Mouse (Mus musculus) erythroid progenitor cell, adult 5-6 weeks (primary cell): ENCODE data around the gene Mdm1. TPM values are rescaled to one million over a fixed set of nuclear protein-coding genes. Genes with fewer than 3 reads are reported as not detected.
"Not testable (repeated sequence)": the region's sequence is repeated elsewhere in the genome, so short reads cannot be mapped to it uniquely, and the experiment has no call there.

Experiments
- ATAC-seq: replicated peaks from 2 replicates; pipeline ENCODE4 v1.8.0; 2016; ENCODE audit warnings: moderate number of reproducible peaks, mild to moderate bottlenecking, moderate TSS enrichment, inconsistent platforms; ENCODE audit not compliant: poor library complexity, low FRiP score, severe bottlenecking
- total RNA-seq, 2 experiments: library from RNA; stranded (forward) in 1 of 2; stranded (reverse) in 1 of 2; fragments of 150-400 nt in 1 of 2; fragments of 186-747, 209-891 nt in 1 of 2; gene quantifications; 2 replicates each; pipeline versions ENCODE4 v1.2.3 to v1.2.4; 2015 to 2017; ENCODE audit warnings: low replicate concordance in 2 of 2

Gene Mdm1
- total RNA-seq, 2 experiments from 2014 or later, result 8.0 to 41.5 TPM

DNA sequence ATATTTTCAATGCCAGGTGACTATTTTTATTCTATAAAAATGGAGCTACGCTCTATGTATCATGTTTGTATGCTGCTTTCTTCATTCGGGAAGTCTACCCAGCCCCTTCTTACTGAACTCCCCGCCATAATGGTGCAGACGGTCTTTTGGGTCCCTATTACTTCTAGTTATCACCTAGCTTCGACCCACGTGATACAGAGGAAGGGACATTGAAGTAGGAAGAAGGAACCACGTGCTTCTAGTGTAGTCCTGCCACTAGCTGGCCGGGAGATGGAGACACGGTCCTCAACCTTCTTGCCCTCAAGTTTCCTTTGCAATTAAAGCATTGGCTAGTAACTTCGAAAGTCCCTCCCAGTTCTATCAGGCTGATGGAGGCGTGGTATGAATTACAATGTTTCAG is 37.7 kb downstream of the Mdm1 start:
- ATAC-seq, result no peak

DNA sequence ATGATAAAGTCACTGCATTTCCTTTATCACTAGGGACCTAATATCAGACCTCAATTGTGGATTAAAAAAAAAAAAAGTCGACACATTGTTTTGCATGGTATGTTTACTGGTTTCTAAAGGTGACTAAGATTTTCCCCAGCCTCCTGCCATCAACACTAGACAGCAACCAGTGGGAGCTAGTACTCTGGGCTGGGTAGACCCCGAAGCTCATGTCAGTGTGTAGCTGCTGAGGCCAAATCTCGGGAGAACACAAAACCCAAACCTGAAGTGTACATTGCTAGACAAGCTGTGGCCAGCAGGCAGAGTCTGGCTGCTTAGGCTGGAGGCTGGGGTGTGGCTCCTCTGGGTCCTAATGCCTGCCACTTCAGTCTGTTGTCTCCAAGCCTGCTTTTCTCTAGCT is 53.5 kb downstream of the Mdm1 start:
- ATAC-seq, result not testable (repeated sequence)

DNA sequence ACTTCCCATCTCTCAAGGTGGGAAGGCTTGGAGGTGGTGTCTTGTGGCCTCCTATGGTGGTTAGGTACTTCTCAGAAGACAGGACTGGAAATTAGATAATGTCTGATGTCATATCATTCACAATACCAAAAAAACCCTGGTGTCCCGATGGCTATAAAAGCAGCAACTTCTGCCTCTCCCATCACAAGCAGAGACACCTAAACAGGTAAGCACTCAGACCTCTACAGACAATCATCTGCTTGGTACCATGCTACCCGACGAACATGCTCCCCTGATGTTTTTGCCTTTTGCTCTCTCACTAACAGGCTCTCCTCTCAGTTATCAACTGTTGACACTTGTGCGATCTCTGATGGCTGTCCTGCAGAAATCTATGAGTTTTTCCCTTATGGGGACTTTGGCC is 63.0 kb downstream of the Mdm1 start, which contains the start of gene Il22:
Gene Il22 (plus strand): TSS at position 301 of the 400 bp plus-strand sequence.
- no peak for ATAC-seq

DNA sequence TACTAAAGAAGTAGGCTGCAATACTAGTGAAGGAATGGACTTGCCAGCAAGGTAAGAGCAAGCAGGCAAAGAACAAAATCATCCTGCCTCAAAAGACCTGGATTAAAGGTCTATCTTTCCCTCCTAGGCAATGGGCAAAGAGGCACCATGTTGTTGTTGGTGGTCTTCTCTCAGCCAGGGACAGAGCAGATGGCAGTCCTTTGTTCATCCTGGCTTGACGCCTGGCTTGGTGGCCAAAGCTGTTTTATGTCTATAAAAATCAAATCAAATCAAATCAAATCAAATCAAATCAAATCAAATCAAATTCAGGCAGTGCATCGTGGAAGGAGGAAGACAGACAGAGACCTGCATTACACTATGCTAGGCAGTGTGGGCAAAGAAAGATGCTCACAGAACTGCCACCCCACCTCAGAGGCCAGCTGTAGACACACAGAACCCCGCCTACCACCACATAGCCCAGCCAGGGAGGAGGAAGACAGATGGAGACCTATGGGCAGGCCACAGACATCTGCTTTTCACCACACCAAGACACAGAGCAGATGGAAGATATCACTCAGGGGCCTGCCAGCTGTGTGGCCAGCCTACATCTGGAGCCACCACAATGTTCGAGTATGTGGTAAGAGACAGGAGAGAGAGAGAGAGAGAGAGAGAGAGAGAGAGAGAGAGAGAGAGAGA is 74.2 kb downstream of the Mdm1 start:
- not testable (repeated sequence) for ATAC-seq

Other genes starting within 250 kb of the Mdm1 start
- gene Il22, start 63.1 kb downstream of the Mdm1 start, total RNA-seq (2015; ENCODE audit: low replicate concordance), result not detected in 2 replicates
- not detected in 2 replicates for gene Il22, start 63.1 kb downstream of the Mdm1 start, total RNA-seq (2017; ENCODE audit: low replicate concordance)
- not detected in 2 replicates for gene Gm32717, start 99.0 kb downstream of the Mdm1 start, total RNA-seq (2015; ENCODE audit: low replicate concordance)
- not detected in 2 replicates for gene Gm32717, start 99.0 kb downstream of the Mdm1 start, total RNA-seq (2017; ENCODE audit: low replicate concordance)
- not detected in 2 replicates for gene Gm32802, start 116.9 kb downstream of the Mdm1 start, total RNA-seq (2015; ENCODE audit: low replicate concordance)
- not detected in 2 replicates for gene Gm32802, start 116.9 kb downstream of the Mdm1 start, total RNA-seq (2017; ENCODE audit: low replicate concordance)
- gene Iltifb, start 153.2 kb downstream of the Mdm1 start, total RNA-seq (2015; ENCODE audit: low replicate concordance), result not detected in 2 replicates
- gene Iltifb, start 153.2 kb downstream of the Mdm1 start, total RNA-seq (2017; ENCODE audit: low replicate concordance), result not detected in 2 replicates
- gene Gm9040, start 185.2 kb downstream of the Mdm1 start, total RNA-seq (2015; ENCODE audit: low replicate concordance), result not detected in 2 replicates
- gene Gm9040, start 185.2 kb downstream of the Mdm1 start, total RNA-seq (2017; ENCODE audit: low replicate concordance), result not detected in 2 replicates
- not detected in 2 replicates for gene Gm9044, start 190.6 kb downstream of the Mdm1 start, total RNA-seq (2015; ENCODE audit: low replicate concordance)
- not detected in 2 replicates for gene Gm9044, start 190.6 kb downstream of the Mdm1 start, total RNA-seq (2017; ENCODE audit: low replicate concordance)
- gene Gm9045, start 196.0 kb downstream of the Mdm1 start, total RNA-seq (2015; ENCODE audit: low replicate concordance), result not detected in 2 replicates
- not detected in 2 replicates for gene Gm9045, start 196.0 kb downstream of the Mdm1 start, total RNA-seq (2017; ENCODE audit: low replicate concordance)
- gene Gm9046, start 201.4 kb downstream of the Mdm1 start, total RNA-seq (2015; ENCODE audit: low replicate concordance), result not detected in 2 replicates
- not detected in 2 replicates for gene Gm9046, start 201.4 kb downstream of the Mdm1 start, total RNA-seq (2017; ENCODE audit: low replicate concordance)
- gene Gm9048, start 206.9 kb downstream of the Mdm1 start, total RNA-seq (2015; ENCODE audit: low replicate concordance), result not detected in 2 replicates
- gene Gm9048, start 206.9 kb downstream of the Mdm1 start, total RNA-seq (2017; ENCODE audit: low replicate concordance), result not detected in 2 replicates
- not detected in 2 replicates for gene Gm9049, start 212.3 kb downstream of the Mdm1 start, total RNA-seq (2015; ENCODE audit: low replicate concordance)
- not detected in 2 replicates for gene Gm9049, start 212.3 kb downstream of the Mdm1 start, total RNA-seq (2017; ENCODE audit: low replicate concordance)